Mouse (Mus musculus): ENCODE data around the gene Atp6v1e1.
"Not testable (repeated sequence)": the region's sequence is repeated elsewhere in the genome, so short reads cannot be mapped to it uniquely, and the experiment has no call there.

The Atp6v1e1 gene

GRCm38 (mm10) chr6:120820941-120821340 is 1.7 kb downstream of the Atp6v1e1 start:
- DNase-seq (ENCODE audit: low read depth in 1 of 2, low spot score in 2 of 2): no peak

- DNase-seq (ENCODE audit: low read depth in 1 of 2, low spot score in 2 of 2): no peak
Measured at GRCm38 (mm10) chr6:120820144-120820543, 2.4 kb downstream of the Atp6v1e1 start.

GRCm38 (mm10) chr6:120819294-120819693 is 3.3 kb downstream of the Atp6v1e1 start:
- DNase-seq (ENCODE audit: low read depth in 1 of 2, low spot score in 2 of 2): no peak

- DNase-seq (ENCODE audit: low read depth in 1 of 2, low spot score in 2 of 2): not testable (repeated sequence)
Measured at GRCm38 (mm10) chr6:120811999-120812398, 10.6 kb downstream of the Atp6v1e1 start.

- DNase-seq (ENCODE audit: low read depth in 1 of 2, low spot score in 2 of 2): no peak
Measured at GRCm38 (mm10) chr6:120807738-120808081, 14.9 kb downstream of the Atp6v1e1 start.

- DNase-seq (ENCODE audit: low read depth in 1 of 2, low spot score in 2 of 2): no peak
Measured at GRCm38 (mm10) chr6:120806999-120807737, 15.4 kb downstream of the Atp6v1e1 start.

- DNase-seq (ENCODE audit: low read depth in 1 of 2, low spot score in 2 of 2): no peak
Measured at GRCm38 (mm10) chr6:120799581-120800041, 23.0 kb downstream of the Atp6v1e1 start.

GRCm38 (mm10) chr6:120798905-120799304 is 23.7 kb downstream of the Atp6v1e1 start:
- no peak for DNase-seq (ENCODE audit: low read depth in 1 of 2, low spot score in 2 of 2)

GRCm38 (mm10) chr6:120798019-120798418 is 24.6 kb downstream of the Atp6v1e1 start:
- DNase-seq (ENCODE audit: low read depth in 1 of 2, low spot score in 2 of 2): no peak

- DNase-seq (ENCODE audit: low read depth in 1 of 2, low spot score in 2 of 2): no peak
Measured at GRCm38 (mm10) chr6:120796111-120796510, 26.5 kb downstream of the Atp6v1e1 start.

- DNase-seq (ENCODE audit: low read depth in 1 of 2, low spot score in 2 of 2): no peak
Measured at GRCm38 (mm10) chr6:120795422-120796086, 27.0 kb downstream of the Atp6v1e1 start.

GRCm38 (mm10) chr6:120792947-120793346 is 29.6 kb downstream of the Atp6v1e1 start:
- no peak for DNase-seq (ENCODE audit: low read depth in 1 of 2, low spot score in 2 of 2)

GRCm38 (mm10) chr6:120790717-120791116 is 31.9 kb downstream of the Atp6v1e1 start:
- DNase-seq (ENCODE audit: low read depth in 1 of 2, low spot score in 2 of 2): no peak

- no peak for DNase-seq (ENCODE audit: low read depth in 1 of 2, low spot score in 2 of 2)
Measured at GRCm38 (mm10) chr6:120790153-120790552, 32.4 kb downstream of the Atp6v1e1 start.

GRCm38 (mm10) chr6:120788904-120789303 is 33.7 kb downstream of the Atp6v1e1 start:
- no peak for DNase-seq (ENCODE audit: low read depth in 1 of 2, low spot score in 2 of 2)

GRCm38 (mm10) chr6:120788068-120788607 is 34.5 kb downstream of the Atp6v1e1 start:
- DNase-seq (ENCODE audit: low read depth in 1 of 2, low spot score in 2 of 2): no peak

GRCm38 (mm10) chr6:120784351-120784750 is 38.2 kb downstream of the Atp6v1e1 start:
- no peak for DNase-seq (ENCODE audit: low read depth in 1 of 2, low spot score in 2 of 2)

GRCm38 (mm10) chr6:120782948-120783347 is 39.6 kb downstream of the Atp6v1e1 start:
- DNase-seq (ENCODE audit: low read depth in 1 of 2, low spot score in 2 of 2): no peak

GRCm38 (mm10) chr6:120778226-120778625 is 44.4 kb downstream of the Atp6v1e1 start:
- no peak for DNase-seq (ENCODE audit: low read depth in 1 of 2, low spot score in 2 of 2)

- DNase-seq (ENCODE audit: low read depth in 1 of 2, low spot score in 2 of 2): no peak
Measured at GRCm38 (mm10) chr6:120777533-120777932, 45.1 kb downstream of the Atp6v1e1 start.

- no peak for DNase-seq (ENCODE audit: low read depth in 1 of 2, low spot score in 2 of 2)
Measured at GRCm38 (mm10) chr6:120776286-120776685, 46.3 kb downstream of the Atp6v1e1 start.

GRCm38 (mm10) chr6:120773763-120774162 is 48.8 kb downstream of the Atp6v1e1 start:
- DNase-seq (ENCODE audit: low read depth in 1 of 2, low spot score in 2 of 2): no peak
